Mouse (Mus musculus) retina, adult 2 months (tissue): ENCODE results near the gene Nop9.

Experiments
- DNase-seq: peaks from one replicate; pipeline ENCODE4 v3.0.0-alpha.2; 2012; ENCODE audit warnings: low read depth, low spot score

Nop9 gene

DNA sequence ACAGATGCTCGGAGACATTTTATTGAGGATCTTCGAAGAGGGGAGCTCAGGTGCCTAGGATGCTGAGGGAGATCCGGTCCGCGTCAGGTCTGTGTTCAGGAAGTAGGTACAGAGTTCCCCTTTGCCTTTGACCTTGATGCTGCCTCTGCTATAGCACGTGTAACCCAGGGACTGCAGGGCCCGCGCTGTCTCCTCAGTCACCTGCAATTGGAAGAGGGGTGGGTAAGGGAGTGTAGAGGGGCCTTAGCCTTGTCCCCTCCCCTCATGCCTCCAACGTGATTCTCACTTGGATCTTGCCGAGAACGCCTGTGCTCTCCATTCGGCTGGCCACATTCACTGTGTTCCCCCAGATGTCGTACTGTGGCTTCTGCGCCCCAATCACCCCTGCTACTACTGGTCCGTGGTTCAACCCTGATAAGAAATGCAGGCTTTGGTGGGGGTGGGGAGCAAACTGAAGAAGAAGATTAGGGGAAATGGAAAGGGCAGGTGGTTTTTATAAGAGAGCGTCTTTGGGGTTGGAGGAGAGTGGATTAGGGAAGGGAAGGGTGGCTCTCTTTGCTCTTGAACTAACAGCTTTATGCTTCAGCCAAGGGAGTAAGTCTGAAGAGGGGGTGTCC lies 23.7 kb downstream of the Nop9 start:
- DNase-seq, result no peak

DNA sequence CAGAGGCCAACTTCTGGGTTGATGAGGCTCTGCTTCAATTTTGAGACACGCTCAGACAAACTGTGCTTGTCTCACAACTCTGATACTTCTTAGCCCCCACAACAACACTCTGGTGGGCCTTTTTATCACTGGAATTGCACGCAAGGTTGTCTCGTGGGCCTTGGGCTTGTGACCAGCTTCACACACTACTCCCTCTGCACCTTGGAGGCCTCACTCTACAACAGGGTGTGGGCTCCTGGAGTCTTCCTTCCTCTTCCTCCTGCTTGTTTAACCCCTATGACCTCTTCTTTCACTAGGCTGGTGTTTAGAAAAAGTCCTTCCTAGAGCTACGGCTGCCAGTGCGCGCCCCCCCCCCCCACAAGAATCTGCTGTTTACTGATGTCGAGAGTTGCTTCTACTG lies 31.2 kb downstream of the Nop9 start:
- no peak for DNase-seq

DNA sequence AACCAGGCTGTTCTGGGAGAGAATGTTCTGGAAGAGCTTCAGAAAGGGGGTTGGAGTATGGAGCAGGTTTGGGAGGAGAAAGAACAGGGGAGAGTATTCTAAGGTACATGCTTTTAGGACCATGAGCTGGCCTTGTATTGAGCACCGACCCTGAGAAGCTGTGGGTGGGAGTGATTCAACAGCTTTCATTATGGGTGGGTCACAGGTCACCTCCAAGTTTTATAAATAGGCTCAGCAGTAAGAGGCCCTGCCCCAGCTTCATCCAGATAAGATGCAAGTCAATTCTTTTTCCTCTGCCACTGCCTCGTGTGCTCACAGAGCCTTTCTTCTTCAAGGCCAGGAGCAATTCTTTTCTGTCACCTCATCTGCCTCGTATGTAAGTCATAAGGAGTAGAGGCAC lies 31.7 kb downstream of the Nop9 start:
- DNase-seq, result no peak

DNA sequence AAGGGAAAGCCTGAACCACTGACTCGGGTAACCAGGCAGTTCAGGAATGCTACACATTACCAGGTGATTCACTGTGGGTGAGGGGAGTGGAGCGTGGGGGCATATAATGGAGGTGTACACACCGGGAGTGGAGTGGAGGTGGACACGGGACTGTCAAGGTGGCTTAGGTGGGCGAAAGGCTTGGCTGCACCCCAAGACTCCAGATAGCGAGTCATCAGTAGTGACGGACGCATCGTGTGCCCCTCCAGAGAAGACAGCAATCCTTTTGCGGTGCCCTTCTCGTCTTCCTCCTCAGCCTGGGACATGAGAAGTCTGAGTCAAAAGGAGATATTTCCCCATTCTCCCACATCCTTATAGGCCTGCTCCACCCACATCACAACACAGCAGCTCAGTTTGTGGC lies 32.3 kb downstream of the Nop9 start:
- no peak for DNase-seq

DNA sequence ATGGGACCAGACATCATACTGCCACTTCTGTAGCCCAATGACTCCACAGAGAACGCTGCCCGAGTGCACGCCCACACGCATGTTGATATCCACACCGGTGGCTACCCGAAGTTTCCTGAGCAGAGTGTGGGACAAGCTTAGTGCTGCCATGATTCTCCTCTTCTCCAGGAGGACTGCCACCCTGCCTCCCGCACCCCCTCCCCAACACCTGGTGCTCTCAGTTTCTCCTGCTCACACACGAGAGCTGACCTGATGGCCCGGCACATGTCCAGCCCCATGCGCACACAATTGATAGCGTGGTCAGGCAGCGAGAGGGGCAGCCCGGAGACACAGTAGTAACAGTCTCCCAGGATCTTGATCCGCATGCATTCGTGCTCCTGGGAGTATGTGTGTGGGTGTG lies 33.2 kb downstream of the Nop9 start:
- DNase-seq, result no peak

DNA sequence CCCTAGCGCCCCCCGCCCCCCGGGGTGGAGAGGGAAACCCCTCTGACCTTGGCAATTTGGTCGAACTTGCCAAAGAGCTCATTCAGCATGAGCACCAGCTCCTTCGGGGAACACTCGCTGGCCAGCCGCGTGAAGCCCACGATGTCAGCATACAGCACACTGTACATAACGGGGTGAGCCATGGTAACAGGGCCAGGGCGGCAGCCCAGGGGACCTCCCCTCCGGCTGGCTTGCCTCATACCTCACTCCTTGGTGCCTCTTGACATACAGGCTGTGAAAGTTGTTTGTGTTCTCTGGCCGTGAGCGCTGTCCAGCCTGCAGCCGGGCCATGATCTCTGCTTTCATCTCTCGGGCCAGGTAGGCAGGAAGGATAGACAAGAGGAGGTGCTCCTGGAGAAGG lies 34.2 kb downstream of the Nop9 start:
- no peak for DNase-seq

DNA sequence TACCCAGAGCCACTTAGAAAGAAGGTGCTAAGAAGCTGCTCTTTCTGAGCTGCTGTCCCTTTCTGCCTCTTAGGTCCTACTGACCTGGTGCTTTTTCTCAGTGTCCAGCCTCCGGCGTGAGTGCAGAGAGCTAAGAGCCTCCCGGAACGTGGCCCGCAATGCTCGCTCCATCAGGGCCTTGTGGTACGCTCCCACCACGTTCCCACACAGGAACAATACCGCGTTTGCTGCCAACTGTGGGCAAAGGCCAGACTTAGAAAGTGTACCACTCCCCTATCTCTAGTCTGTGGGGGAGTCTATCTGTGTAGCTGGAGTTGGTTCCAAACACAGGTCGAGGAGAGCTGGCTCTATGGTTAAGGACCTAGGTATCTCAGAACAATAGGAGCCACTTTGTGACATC lies 35.2 kb downstream of the Nop9 start:
- DNase-seq, result no peak

DNA sequence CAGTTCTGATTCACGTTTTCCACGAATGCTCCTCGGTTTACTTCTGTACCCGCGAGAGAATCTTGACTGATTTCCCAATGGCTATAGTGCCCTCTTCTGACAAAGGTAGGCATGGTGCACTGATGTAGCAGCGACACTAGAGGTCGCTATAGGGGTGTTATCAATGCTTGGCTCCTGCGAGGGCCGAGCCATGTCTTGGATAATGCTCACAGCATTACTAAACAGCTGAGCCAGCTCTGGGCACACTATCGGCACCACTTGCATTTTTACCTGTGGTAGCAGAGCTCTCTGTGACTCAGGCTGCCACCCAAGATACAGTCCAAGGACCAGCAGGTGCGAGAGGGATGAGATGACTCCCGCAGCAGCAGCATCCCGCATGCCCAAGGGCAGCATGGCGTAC lies 35.8 kb downstream of the Nop9 start:
- peak; percentile 55 for DNase-seq

DNA sequence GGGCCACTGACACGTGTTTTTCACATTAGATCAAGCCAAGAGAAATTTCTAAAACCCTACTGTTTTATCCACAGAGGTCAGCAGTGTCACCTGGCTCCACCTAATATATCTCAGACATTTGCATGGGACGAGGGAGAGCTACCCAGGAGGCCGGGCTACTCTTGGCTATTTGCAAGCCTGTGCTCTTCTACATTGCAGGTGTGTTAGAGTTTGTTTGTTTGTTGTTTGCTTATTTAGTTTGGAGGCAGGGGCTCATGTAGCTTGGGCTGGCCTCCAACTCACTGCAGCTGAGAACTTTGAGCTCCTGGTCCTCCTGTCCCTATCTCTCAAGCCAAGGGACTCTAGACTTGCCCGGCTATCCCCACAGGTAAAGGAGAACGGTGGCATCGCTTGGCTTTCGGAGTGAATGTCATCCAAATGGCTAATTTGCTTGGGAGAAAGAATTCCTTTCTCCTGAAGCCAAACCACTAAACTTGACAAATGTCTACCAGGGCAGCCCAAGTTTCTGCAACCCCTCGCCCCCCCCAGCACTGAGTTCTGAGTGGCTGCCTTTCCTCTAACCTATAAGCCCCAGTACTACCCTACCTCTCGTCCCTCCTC lies 37.0 kb downstream of the Nop9 start:
- DNase-seq, result no peak

DNA sequence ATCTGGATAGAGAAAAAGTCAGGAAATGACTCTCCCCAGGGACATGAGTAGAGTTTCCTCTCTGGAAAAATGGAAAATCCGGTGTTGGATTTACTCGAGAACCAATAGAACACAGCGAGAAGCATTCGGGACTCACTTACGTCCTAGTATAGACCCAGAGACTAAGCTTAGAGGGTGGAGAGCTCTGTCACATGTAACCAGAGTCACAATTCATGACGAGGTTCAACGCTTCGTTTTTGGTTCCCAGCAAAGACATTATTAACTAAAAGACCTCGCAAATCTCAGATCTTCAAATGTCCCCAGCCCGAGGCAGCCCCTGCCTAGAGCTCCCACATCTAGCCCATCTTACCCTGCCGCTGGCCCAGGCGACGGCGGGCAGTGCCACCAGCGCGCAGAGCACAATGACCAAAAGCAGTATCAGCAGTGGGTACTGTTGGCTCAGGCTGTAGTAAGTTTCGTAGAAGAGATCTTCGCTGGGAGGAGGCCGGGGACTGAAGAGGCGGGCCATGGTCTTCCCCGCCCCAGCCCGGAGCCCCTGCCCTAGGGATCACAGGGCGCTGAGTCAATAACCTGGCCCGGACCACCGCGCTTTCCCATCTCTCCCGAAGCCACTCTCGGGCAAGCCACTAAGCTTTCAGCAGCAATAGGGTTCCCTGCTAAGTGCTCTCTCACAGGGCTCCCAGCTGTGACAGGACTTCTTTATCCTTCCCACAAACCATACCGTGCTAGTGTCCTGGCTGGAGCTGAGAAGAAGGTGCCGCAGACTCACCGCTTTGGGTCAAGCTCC lies 37.9 kb downstream of the Nop9 start:
- DNase-seq, result no peak

DNA sequence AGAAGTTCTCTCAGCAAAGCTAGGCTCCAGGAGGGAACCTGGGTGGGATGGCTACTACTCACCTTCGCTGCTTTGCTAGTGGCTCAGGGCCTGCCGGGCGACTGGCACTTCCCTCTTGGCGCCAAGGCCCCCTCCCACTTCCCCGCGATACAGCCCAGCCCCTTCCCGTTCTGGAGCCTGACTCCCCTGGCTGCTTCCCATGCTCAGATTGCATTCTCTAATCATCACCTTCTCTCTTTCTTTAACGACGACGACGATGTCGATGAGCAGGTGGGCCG lies 38.4 kb downstream of the Nop9 start, which contains the start of gene Adcy4:
Gene Adcy4, minus strand, starts transcription at position 138 of the 278 bp plus-strand sequence.
- DNase-seq, result no peak

DNA sequence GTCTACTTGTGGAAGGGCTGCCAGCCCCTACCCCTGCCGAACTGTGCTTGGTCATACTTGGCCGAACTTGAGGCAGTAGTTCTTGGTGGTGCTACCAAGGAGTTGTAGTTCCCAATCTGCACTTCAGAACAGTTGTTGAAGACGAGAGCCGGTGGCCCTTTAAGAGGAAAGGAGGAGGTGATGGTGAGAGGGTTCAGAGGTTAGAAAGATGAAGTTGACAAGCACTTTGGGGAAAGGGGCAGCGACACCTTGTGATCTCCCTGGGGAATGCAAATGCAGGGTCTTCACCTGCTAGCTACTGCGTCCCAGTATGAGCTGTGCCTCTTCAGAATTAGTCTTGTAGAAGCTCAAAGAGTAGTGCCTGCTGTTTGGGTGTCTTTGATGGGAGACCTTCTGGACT lies 39.7 kb downstream of the Nop9 start:
- DNase-seq, result no peak

DNA sequence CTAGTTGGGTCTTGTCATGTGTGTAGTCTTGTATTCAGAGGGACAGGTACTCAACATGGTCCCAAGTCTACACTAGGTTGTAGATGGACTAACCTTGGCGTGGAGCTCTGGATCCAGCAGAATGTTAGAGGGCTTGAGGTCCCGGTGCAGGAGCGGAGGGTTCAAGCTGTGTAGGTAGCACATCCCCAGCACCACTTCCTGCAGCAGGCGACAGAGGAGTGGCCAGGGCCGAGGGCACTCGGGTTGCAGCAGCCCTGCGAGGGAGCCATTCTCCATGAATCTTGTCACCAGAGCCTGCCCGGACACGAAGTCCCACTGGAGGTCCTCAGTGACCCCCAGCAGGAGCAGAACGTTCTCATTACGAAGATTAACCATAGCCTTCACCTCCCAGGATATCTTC lies 42.2 kb downstream of the Nop9 start:
- no peak for DNase-seq

DNA sequence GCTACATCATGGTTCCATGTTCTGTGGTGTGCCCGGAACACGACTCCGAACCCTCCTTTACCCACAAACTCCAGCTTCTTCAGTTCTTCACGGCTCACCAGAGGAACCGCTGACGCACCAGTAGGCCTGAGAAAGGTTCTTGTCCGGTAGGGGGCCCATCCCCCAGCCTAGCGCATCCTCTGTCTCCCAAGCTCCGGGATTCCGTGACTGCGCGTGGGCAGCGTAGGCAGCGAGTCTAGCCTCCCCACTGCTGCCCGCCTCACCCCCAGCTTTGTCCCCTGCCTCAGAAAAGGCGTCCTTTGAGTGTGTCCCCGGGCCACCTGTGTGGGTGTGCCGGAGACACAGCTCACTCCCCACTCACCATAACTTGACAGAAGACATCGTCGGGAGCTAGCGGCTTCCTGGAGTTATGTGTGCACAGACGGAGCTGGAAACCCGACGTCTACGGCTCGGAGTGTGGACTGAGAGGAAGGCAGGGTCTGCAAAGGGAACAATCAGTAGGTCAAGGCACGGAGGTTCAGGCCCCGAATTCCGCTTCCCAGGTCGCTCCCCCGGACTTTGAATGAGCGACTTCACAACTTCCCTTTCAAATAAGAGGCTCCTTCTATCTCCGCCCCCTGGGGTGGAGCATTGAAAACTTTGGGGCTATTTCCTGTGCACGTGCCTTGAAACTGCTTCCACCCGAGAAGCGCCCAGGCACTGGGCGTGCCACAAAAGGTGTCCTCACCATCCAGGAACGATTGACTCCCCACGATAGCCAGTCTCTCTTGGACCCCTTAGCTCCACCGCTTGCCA lies 43.0 kb downstream of the Nop9 start, which contains the start of gene Ripk3:
Gene Ripk3, minus strand, starts transcription at position 610 of the 795 bp plus-strand sequence.
- no peak for DNase-seq

DNA sequence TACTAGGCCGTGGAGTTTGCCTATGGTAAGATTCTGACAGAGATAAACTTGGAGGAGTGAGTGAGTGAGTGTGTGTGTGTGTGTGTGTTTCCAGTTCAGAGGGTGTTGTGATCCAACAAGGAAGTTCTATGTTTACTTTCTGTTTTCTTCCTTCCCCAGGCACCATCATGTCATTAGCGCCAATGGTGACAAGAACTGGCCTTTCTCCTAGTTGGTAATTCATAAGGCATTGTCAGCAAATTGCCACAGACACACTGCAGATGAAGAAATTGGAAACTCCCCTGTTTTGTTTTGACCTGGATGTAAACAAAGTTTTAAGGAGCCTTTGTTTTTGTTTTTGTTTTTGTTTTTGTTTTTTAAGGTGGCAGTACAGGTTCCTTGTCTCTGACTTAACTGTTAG lies 48.0 kb downstream of the Nop9 start:
- DNase-seq, result no peak

DNA sequence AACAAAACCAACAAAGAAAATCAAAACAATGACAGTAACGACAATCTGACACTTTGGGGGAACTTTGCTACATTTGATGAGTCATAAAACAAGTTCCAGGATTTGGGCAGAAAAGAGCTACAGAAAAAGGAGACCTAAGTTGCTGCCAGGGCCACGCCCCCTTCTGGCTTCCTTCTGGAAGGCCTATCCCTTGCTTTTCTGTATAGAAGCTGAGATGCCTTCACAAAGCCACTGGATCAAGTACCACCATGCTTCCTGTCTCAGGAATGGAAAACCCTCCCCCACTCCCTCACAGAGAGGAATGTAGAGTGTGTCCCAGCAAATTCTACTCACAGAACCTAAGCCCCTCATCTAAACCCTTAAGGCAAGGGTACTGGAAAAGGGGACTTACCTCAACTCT lies 48.5 kb downstream of the Nop9 start:
- DNase-seq, result no peak

DNA sequence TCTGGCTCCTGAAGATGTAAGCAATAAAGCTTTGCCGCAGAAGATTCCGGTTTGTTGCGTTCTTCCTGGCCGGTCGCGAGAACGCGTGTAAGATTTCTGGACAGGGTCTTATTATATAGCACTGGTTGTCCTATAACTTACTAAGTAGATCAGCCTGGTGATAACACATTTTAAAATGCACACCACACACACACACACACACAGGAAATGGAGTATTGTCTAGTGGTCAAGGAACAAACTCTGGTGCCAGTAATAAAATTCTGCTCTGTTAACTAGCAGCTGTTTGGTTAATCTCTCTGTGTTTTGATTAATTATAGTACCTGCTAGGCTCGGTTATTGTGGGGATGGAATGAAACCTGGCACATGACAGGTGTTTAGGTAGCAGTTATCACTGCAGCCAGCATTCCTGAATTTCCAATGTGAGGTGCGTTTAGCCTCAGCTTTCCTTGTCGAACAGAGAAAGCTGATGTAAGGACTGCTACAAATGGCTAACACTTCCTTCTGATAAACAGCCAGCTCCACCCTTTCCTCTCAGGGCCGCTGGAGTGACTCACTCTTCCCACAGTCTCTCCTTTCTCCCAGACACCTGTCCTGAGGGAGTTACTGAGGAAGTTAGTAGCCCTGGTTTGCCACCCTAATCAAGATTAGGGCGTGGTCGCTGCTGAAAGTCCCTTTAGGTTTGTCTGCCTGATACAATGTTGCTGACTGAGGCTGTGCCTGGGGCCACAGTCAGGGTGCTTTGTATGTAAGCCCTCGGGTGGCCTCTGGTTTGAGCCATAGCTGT lies 50.1 kb downstream of the Nop9 start:
- DNase-seq, result no peak
